ENCODE assay signal across 8 mouse cellular contexts in genomic region chr14:56810781-56811690, GRCm38 (mm10). TPM values are rescaled to one million over a fixed set of nuclear protein-coding genes. Genes with fewer than 3 reads are reported as not detected.
A peak's percentile ranks its signal among the peaks of the same experiment; 100 is the strongest.
DNase-seq lines count a peak whose midpoint lies in the region; ATAC-seq and TF ChIP-seq lines count a peak whose summit lies in the region.
"Not testable (repeated sequence)": the region's sequence is repeated elsewhere in the genome, so short reads cannot be mapped to it uniquely, and the experiment has no call there.

No protein-coding gene starts in this region.

- not testable (repeated sequence) for DNase-seq in ES-E14 (ENCODE audit: low read depth, low spot score)
- DNase-seq in cerebellum, adult 2 months, result peak; percentile 58 to 69
- peak; percentile 49 to 77 for DNase-seq in heart, postnatal 36 days
- DNase-seq in layer of hippocampus, adult 9-11 months, result peak; percentile 11
- DNase-seq in lung, postnatal 0 days (ENCODE audit: low spot score), result peak; percentile 67
- peak; percentile 39 for DNase-seq in ovary, postnatal 10 days (ENCODE audit: low spot score)
- peak; percentile 27 for DNase-seq in thymus, postnatal 0 days (ENCODE audit: low spot score)

- TF ChIP-seq POLR2A in cerebellum, adult 2 months (IDR thresholded peaks at IDR 0.05; ENCODE audit: borderline replicate concordance, insufficient read depth, low read length), result 0 out of 2 replicates have a peak, but pooled peaks have one; percentile 21

- peak overlapping the region; percentile 97 for H3K9ac ChIP-seq in ES-E14 (ENCODE audit: insufficient read depth, low read depth, low read length, poor library complexity, severe bottlenecking)
- peak overlapping the region; percentile 66 for H3K9ac ChIP-seq in forebrain, embryonic 15.5 days (replicated peaks)
- peak overlapping the region; percentile 76 for H3K9ac ChIP-seq in lung, postnatal 0 days (replicated peaks; ENCODE audit: low read depth)

- TF ChIP-seq CTCF in cerebellum, adult 2 months (IDR thresholded peaks at IDR 0.05; ENCODE audit: borderline replicate concordance, insufficient read depth, low read depth, low read length); lung, postnatal 0 days (IDR thresholded peaks at IDR 0.05): not testable (repeated sequence)

- under 1% methylated on average over 37 of the region's 86 CpGs for WGBS in cerebellum, adult 2 months
- under 1% methylated on average over 61 of the region's 86 CpGs for WGBS in forebrain, embryonic 15.5 days
- WGBS in lung, postnatal 0 days, result under 1% methylated on average over 23 of the region's 86 CpGs

- peak overlapping the region; percentile 58; the same call in 1 of the 2 replicates for H3K27ac ChIP-seq in ES-E14 (ENCODE audit: insufficient read depth, low read depth, low read length, poor library complexity, severe bottlenecking)
- H3K27ac ChIP-seq in cerebellum, adult 2 months (ENCODE audit: insufficient read depth, low read length), result peak overlapping the region; percentile 96
- H3K27ac ChIP-seq in forebrain, embryonic 15.5 days (replicated peaks), result peak overlapping the region; percentile 92
- H3K27ac ChIP-seq in lung, postnatal 0 days (ENCODE audit: low read length), result peak overlapping the region; percentile 94

- not testable (repeated sequence) for ATAC-seq in forebrain, embryonic 15.5 days (replicated peaks); lung, postnatal 0 days

- H3K4me3 ChIP-seq in ES-E14 (ENCODE audit: insufficient read depth in 1 of 2, low read depth in 1 of 2, low read length in 2 of 2, poor library complexity in 1 of 2, severe bottlenecking in 1 of 2), result peak overlapping the region; percentile 84 to 96
- H3K4me3 ChIP-seq in cerebellum, adult 2 months (replicated peaks; ENCODE audit: insufficient read depth, low read depth, low read length), result peak overlapping the region; percentile 96
- peak overlapping the region; percentile 76 for H3K4me3 ChIP-seq in forebrain, embryonic 15.5 days
- peak overlapping the region; percentile 69 for H3K4me3 ChIP-seq in lung, postnatal 0 days (ENCODE audit: low read depth, low read length)

- not testable (repeated sequence) for H3K27me3 ChIP-seq in cerebellum, adult 2 months (ENCODE audit: control insufficient read depth, insufficient read depth, low read length); forebrain, embryonic 15.5 days; lung, postnatal 0 days (replicated peaks; ENCODE audit: insufficient read depth, low read length)

- not testable (repeated sequence) for H3K9me3 ChIP-seq in ES-E14 (ENCODE audit: control insufficient read depth, insufficient read depth, low read depth, low read length); forebrain, embryonic 15.5 days; lung, postnatal 0 days (ENCODE audit: low read length)

- peak overlapping the region; percentile 60 for H3K4me2 ChIP-seq in forebrain, embryonic 15.5 days (replicated peaks)
- H3K4me2 ChIP-seq in lung, postnatal 0 days (replicated peaks; ENCODE audit: low read depth, low read length), result peak overlapping the region; percentile 63

- intact Hi-C loops in heart, postnatal 36 days (cut with DNase I), result loop anchor here (5.0 kb wide), 1 partner anchor 144 kb away; the partner anchor contains the start of gene Mphosph8

- not testable (repeated sequence) for H3K4me1 ChIP-seq in ES-E14 (ENCODE audit: control insufficient read depth in 2 of 2, insufficient read depth in 2 of 2, low read length in 2 of 2, poor library complexity in 1 of 2); cerebellum, adult 2 months (ENCODE audit: control insufficient read depth, insufficient read depth, low read length); lung, postnatal 0 days (ENCODE audit: insufficient read depth, low read depth, low read length)
- peaks cover 27% of the 10 kb centered on the region for H3K4me1 ChIP-seq in forebrain, embryonic 15.5 days

- not testable (repeated sequence) for TF ChIP-seq EP300 in lung, postnatal 0 days (IDR thresholded peaks at IDR 0.05)

- in situ Hi-C loops in ES-E14 (cut with MboI; ENCODE audit: low sequenced_read_pairs in 2 of 2, unreplicated experiment in 2 of 2), result not testable (repeated sequence)

- H3K36me3 ChIP-seq in ES-E14 (ENCODE audit: control insufficient read depth, insufficient read depth, low read length, poor library complexity, severe bottlenecking); forebrain, embryonic 15.5 days; lung, postnatal 0 days (ENCODE audit: insufficient read depth, low read length): not testable (repeated sequence)

TF ChIP-seq in ES-E14, 5 proteins besides CTCF, POLR2A, EP300 and RAD21:
- peak; percentile 69 for TF ChIP-seq ZNF384 (IDR thresholded peaks at IDR 0.05; ENCODE audit: low read depth, low read length)

RNA-seq across cellular contexts. Expression of gene Zmym5, which starts 0.5 kb away (rescaled TPM):
- total RNA-seq in ES-E14 (2012; rRNA removed), result 8.3 and 10.5 TPM in 2 replicates
- polyA plus RNA-seq in cerebellum, adult 2 months (2012; rRNA removed), result 29.8 and 30.0 TPM in 2 replicates
- polyA plus RNA-seq in forebrain, embryonic 15.5 days (2015; fragmentation: Nextera tagmentation; extraction: Ambion mirVana), result 32.0 and 33.5 TPM in 2 replicates
- total RNA-seq in heart, postnatal 36 days (2021), result 10 to 100 TPM; 23.9 to 26.5 TPM
- polyA plus RNA-seq in lung, postnatal 0 days (2015; fragmentation: Nextera tagmentation; extraction: Ambion mirVana), result 25.5 and 28.6 TPM in 2 replicates
- polyA plus RNA-seq in thymus, postnatal 0 days (2015; fragmentation: Nextera tagmentation; extraction: Ambion mirVana), result 16.4 and 19.6 TPM in 2 replicates

RNA-seq across cellular contexts. Expression of gene Pspc1, which starts 32.9 kb away (rescaled TPM):
- 36.3 and 49.3 TPM in 2 replicates for total RNA-seq in ES-E14 (2012; rRNA removed)
- polyA plus RNA-seq in cerebellum, adult 2 months (2012; rRNA removed), result 30.8 and 31.5 TPM in 2 replicates
- 37.5 and 44.7 TPM in 2 replicates for polyA plus RNA-seq in forebrain, embryonic 15.5 days (2015; fragmentation: Nextera tagmentation; extraction: Ambion mirVana)
- 10 to 100 TPM; 14.9 to 16.2 TPM for total RNA-seq in heart, postnatal 36 days (2021)
- polyA plus RNA-seq in lung, postnatal 0 days (2015; fragmentation: Nextera tagmentation; extraction: Ambion mirVana), result 9.2 and 11.7 TPM in 2 replicates
- 29.1 and 32.9 TPM in 2 replicates for polyA plus RNA-seq in thymus, postnatal 0 days (2015; fragmentation: Nextera tagmentation; extraction: Ambion mirVana)
